Mouse (Mus musculus): ENCODE results near the gene B230307C23Rik.

GRCm38 (mm10) chr16:97957626-97958025, 39.5 kb upstream of the B230307C23Rik start:
- TF ChIP-seq POLR2A (IDR thresholded peaks at IDR 0.05; ENCODE audit: low read depth, low read length) (no peak), CTCF (IDR thresholded peaks at IDR 0.05; ENCODE audit: extremely low read depth, insufficient read length, insufficient replicate concordance, low read depth, low read length) (no peak)

Measured in small intestine, adult 2 months (tissue).